Mouse (Mus musculus): ENCODE measurements around the gene Tmem203.

Tmem203 gene

GRCm38 (mm10) chr2:25264851-25265250 is 9.6 kb downstream of the Tmem203 start:
- no peak for DNase-seq

- no peak for DNase-seq
These were observed 10.8 kb downstream of the Tmem203 start for GRCm38 (mm10) chr2:25265897-25266656.

- DNase-seq: no peak
These were observed 11.5 kb downstream of the Tmem203 start for GRCm38 (mm10) chr2:25266720-25267119.

GRCm38 (mm10) chr2:25267241-25267640 is 12.0 kb downstream of the Tmem203 start:
- no peak for DNase-seq

GRCm38 (mm10) chr2:25267746-25268309 is 12.6 kb downstream of the Tmem203 start:
- DNase-seq: no peak

- peak; percentile 99 for DNase-seq
These were observed 16.7 kb downstream of the Tmem203 start, which contains the start of the genes Ssna1 and Anapc2 for GRCm38 (mm10) chr2:25271827-25272511. Gene Ssna1, minus strand, starts transcription at chr2:25272438. Gene Anapc2, plus strand, starts transcription at chr2:25272478.

- no peak for DNase-seq
These were observed 17.3 kb downstream of the Tmem203 start for GRCm38 (mm10) chr2:25272515-25272914.

- DNase-seq: no peak
These were observed 17.8 kb downstream of the Tmem203 start for GRCm38 (mm10) chr2:25273010-25273409.

- DNase-seq: peak; percentile 86
These were observed 24.0 kb downstream of the Tmem203 start for GRCm38 (mm10) chr2:25278928-25279882.

GRCm38 (mm10) chr2:25285551-25285950 is 30.3 kb downstream of the Tmem203 start:
- no peak for DNase-seq

- DNase-seq: no peak
These were observed 31.1 kb downstream of the Tmem203 start for GRCm38 (mm10) chr2:25286314-25286713.

GRCm38 (mm10) chr2:25286837-25287636 is 31.8 kb downstream of the Tmem203 start:
- no peak for DNase-seq

- no peak for DNase-seq
These were observed 32.8 kb downstream of the Tmem203 start, which contains the start of gene Tmem210 for GRCm38 (mm10) chr2:25287927-25288649. Gene Tmem210, plus strand, starts transcription at chr2:25288145.

- no peak for DNase-seq
These were observed 33.6 kb downstream of the Tmem203 start for GRCm38 (mm10) chr2:25288734-25289345.

- DNase-seq: no peak
These were observed 34.4 kb downstream of the Tmem203 start, which contains the start of gene Lrrc26 for GRCm38 (mm10) chr2:25289651-25290050. Gene Lrrc26, plus strand, starts transcription at chr2:25289915.

GRCm38 (mm10) chr2:25290101-25290815 is 35.0 kb downstream of the Tmem203 start:
- no peak for DNase-seq

- DNase-seq: no peak
These were observed 35.5 kb downstream of the Tmem203 start for GRCm38 (mm10) chr2:25290816-25291130.

- DNase-seq: no peak
These were observed 36.2 kb downstream of the Tmem203 start for GRCm38 (mm10) chr2:25291184-25292053.

GRCm38 (mm10) chr2:25292054-25292544 is 36.9 kb downstream of the Tmem203 start:
- no peak for DNase-seq

All from embryo, embryonic 11 days (tissue).